Mouse (Mus musculus) stomach, postnatal 0 days (tissue): ENCODE results near the gene Calhm1. TPM values are rescaled to one million over a fixed set of nuclear protein-coding genes. Genes with fewer than 3 reads are reported as not detected.
"Not testable (repeated sequence)": the region's sequence is repeated elsewhere in the genome, so short reads cannot be mapped to it uniquely, and the experiment has no call there.

ENCODE experiments used
- ATAC-seq: fragments of 200-750 bp; cut with Nextera tagmentation; 2 replicates; pipeline ENCODE4 v1.8.0; 2017; ENCODE audit not compliant: low FRiP score, low TSS enrichment
- DNase-seq: peaks from one replicate; pipeline ENCODE4 v3.0.0-alpha.2; 2016; ENCODE audit warnings: low spot score
- H3K27ac ChIP-seq: fragments of 300-500 bp; sonication (generic); replicated peaks from 2 replicates; pipeline ENCODE4 v1.5.1; 2014; ENCODE audit warnings: mild to moderate bottlenecking, control low read depth
- H3K27me3 ChIP-seq: fragments of 300-500 bp; sonication (generic); 2 replicates; pipeline ENCODE4 v1.6.1; 2014; ENCODE audit warnings: low read length; ENCODE audit not compliant: control insufficient read depth, insufficient read depth
- H3K36me3 ChIP-seq: fragments of 300-500 bp; sonication (generic); 2 replicates; pipeline ENCODE4 v1.6.1; 2014; ENCODE audit warnings: low read length, mixed read lengths; ENCODE audit not compliant: control insufficient read depth, insufficient read depth
- H3K4me1 ChIP-seq: fragments of 300-500 bp; sonication (generic); replicated peaks from 2 replicates; pipeline ENCODE4 v1.6.1; 2014; ENCODE audit warnings: antibody characterized with exemption; ENCODE audit not compliant: control insufficient read depth, insufficient read depth
- H3K4me2 ChIP-seq: fragments of 300-500 bp; sonication (generic); replicated peaks from 2 replicates; pipeline ENCODE4 v1.6.1; 2014; ENCODE audit warnings: low read depth, mild to moderate bottlenecking, control low read depth, moderate library complexity
- H3K4me3 ChIP-seq: fragments of 300-500 bp; sonication (generic); 2 replicates; pipeline ENCODE4 v1.5.1; 2014; ENCODE audit warnings: low read depth, low read length, control low read depth
- H3K9ac ChIP-seq: fragments of 300-500 bp; sonication (generic); 2 replicates; pipeline ENCODE4 v1.6.1; 2014; ENCODE audit warnings: mild to moderate bottlenecking, low read length, control low read depth, mixed read lengths
- H3K9me3 ChIP-seq: fragments of 300-500 bp; sonication (generic); 2 replicates; pipeline ENCODE4 v1.6.1; 2016; ENCODE audit warnings: low read length; ENCODE audit not compliant: control insufficient read depth
- CTCF ChIP-seq: IDR thresholded peaks from 2 replicates; pipeline ENCODE4 v1.5.1; 2016; ENCODE audit warnings: antibody characterized with exemption, low read depth, mild to moderate bottlenecking, moderate library complexity
- EP300 ChIP-seq: optimal IDR thresholded peaks from 2 replicates; pipeline ENCODE3; 2016; ENCODE audit warnings: antibody characterized with exemption
- WGBS: fragments of 180-500 bp; shearing (Covaris S2); extraction: QIAGEN DNeasy Blood & Tissue Kit; methylation state at CpG from one replicate; pipeline ENCODE4 v1.1.7; 2014; 5-methylcytosine and 5-hydroxymethylcytosine counted together
- polyA plus RNA-seq: library from polyadenylated mRNA; unstranded; fragments of >200 nt; fragmentation: Nextera tagmentation; extraction: Ambion mirVana; gene quantifications from 2 replicates; pipeline ENCODE4 v1.2.1, GENCODE M21; 2015

Gene Calhm1
- polyA plus RNA-seq, 1 experiment from 2014 or later: not detected

DNA sequence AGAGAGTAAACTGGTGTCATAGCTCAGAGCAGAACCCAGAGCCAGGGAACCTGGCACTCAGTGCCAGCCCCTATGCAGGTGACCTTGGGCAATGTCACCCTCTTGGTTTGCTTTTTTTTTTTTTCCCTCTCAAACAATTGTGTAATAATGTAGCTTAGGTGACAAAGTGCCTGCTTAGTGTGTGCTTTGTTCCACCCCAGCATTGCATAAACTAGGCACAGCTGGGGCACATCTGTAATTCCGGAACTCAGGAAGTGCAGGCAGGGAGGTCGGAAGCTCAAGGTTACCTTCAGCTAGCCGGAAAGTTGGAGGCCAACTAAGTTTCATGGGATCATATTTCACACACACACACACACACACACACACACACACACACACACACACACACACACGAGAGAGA is 5.8 kb upstream of the Calhm1 start:
- WGBS: 31% methylated on average over 4 of the region's 4 CpGs
- Histone ChIP-seq H3K36me3 (no peaks in the 10 kb centered on the region), H3K4me1 (no peaks in the 10 kb centered on the region), H3K27ac (no peak overlapping the region), H3K9me3 (no peaks in the 10 kb centered on the region), H3K4me3 (no peak overlapping the region), H3K27me3 (no peaks in the 10 kb centered on the region), H3K4me2 (no peak overlapping the region), H3K9ac (no peak overlapping the region)
- no peak for ATAC-seq
- DNase-seq: no peak
- TF ChIP-seq EP300 (no peak), CTCF (no peak)

- Histone ChIP-seq H3K9ac (no peak overlapping the region), H3K27ac (no peak overlapping the region), H3K4me1 (no peaks in the 10 kb centered on the region), H3K4me3 (no peak overlapping the region), H3K9me3 (no peaks in the 10 kb centered on the region), H3K27me3 (no peaks in the 10 kb centered on the region), H3K4me2 (no peak overlapping the region), H3K36me3 (no peaks in the 10 kb centered on the region)
- no peak for TF ChIP-seq CTCF
- TF ChIP-seq EP300: no peak
- no peak for DNase-seq
- 67% methylated on average over 5 of the region's 5 CpGs for WGBS
- ATAC-seq: no peak
Measured at GRCm38 (mm10) chr19:47148267-47148847, 4.3 kb upstream of the Calhm1 start.

GRCm38 (mm10) chr19:47142438-47142837 is 1.6 kb downstream of the Calhm1 start:
- H3K9me3 ChIP-seq: no peaks in the 10 kb centered on the region
- TF ChIP-seq EP300 (no peak), CTCF (no peak)
- ATAC-seq (no peak), DNase-seq (no peak)
- no peak overlapping the region for H3K9ac ChIP-seq
- no peak overlapping the region for H3K27ac ChIP-seq
- no peaks in the 10 kb centered on the region for H3K4me1 ChIP-seq
- no peak overlapping the region for H3K4me2 ChIP-seq
- H3K36me3 ChIP-seq: no peaks in the 10 kb centered on the region
- no peak overlapping the region for H3K4me3 ChIP-seq
- no peaks in the 10 kb centered on the region for H3K27me3 ChIP-seq
- 74% methylated on average over 6 of the region's 6 CpGs for WGBS

DNA sequence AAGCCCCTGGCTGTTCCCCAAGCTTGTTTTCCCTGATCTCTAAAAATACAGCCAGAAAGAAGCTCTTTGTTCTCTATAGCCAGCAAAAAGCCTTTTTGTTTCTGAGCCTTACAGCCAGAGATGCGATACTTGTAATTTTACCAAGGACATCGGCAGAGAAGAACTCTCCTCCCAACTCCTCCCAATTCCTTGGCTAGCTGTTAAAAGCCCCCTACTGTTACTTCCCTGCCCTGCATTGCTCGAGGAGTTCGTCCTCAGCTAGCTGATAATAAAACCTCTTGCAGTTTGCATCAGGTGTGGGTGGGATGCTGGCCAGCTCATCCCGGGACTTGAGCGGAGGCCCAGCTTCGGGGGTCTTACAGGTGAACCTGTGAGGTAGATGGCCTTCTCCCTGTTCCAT is 4.4 kb downstream of the Calhm1 start:
- not testable (repeated sequence) for H3K9me3 ChIP-seq, H3K27ac ChIP-seq, DNase-seq, H3K36me3 ChIP-seq, H3K4me3 ChIP-seq, ATAC-seq, H3K4me2 ChIP-seq, H3K9ac ChIP-seq, H3K27me3 ChIP-seq, H3K4me1 ChIP-seq
- 40% methylated on average over 7 of the region's 7 CpGs for WGBS
- peak; percentile 31 for TF ChIP-seq CTCF

- Histone ChIP-seq H3K9ac (peak within 1 kb of the TSS; percentile 76), H3K27ac (peak within 1 kb of the TSS; percentile 93), H3K4me1 (0 out of 2 replicates have a peak, but pooled peaks cover 4% of the 10 kb centered on the region), H3K27me3 (no peaks in the 10 kb centered on the region), H3K9me3 (no peaks in the 10 kb centered on the region), H3K4me3 (peak within 1 kb of the TSS; percentile 51), H3K36me3 (0 out of 2 replicates have a peak, but pooled peaks cover 1% of the 10 kb centered on the region), H3K4me2 (peak within 1 kb of the TSS; percentile 58)
- DNase-seq: peak; percentile 47
- TF ChIP-seq EP300 (peak; percentile 51), CTCF (no peak)
- 8% methylated on average over 28 of the region's 28 CpGs for WGBS
- ATAC-seq: peak; percentile 64; the same call in 1 of the 2 replicates
Measured at GRCm38 (mm10) chr19:47137771-47138421, 6.2 kb downstream of the Calhm1 start, which contains the start of gene Calhm2. TSS of gene Calhm2 (minus strand) at chr19:47138294.

- ATAC-seq (peak; percentile 39; the same call in 1 of the 2 replicates), DNase-seq (peak; percentile 60)
- Histone ChIP-seq H3K9ac (peak overlapping the region; percentile 76), H3K27ac (peak overlapping the region; percentile 93), H3K9me3 (no peaks in the 10 kb centered on the region), H3K4me1 (0 out of 2 replicates have a peak, but pooled peaks cover 4% of the 10 kb centered on the region), H3K4me3 (peak overlapping the region; percentile 51), H3K36me3 (0 out of 2 replicates have a peak, but pooled peaks cover 7% of the 10 kb centered on the region), H3K27me3 (no peaks in the 10 kb centered on the region), H3K4me2 (peak overlapping the region; percentile 58)
- 14% methylated on average over 4 of the region's 6 CpGs for WGBS
- no peak for TF ChIP-seq EP300
- TF ChIP-seq CTCF: no peak
Measured at GRCm38 (mm10) chr19:47137051-47137581, 6.9 kb downstream of the Calhm1 start.
